Mouse (Mus musculus): Measurements from ENCODE around the gene Ensa. TPM values are rescaled to one million over a fixed set of nuclear protein-coding genes. Genes with fewer than 3 reads are reported as not detected.

Gene Ensa
- polyA plus RNA-seq, 1 experiment from 2014 or later, result 69.9 TPM

Other genes starting within 250 kb of the Ensa start
- not detected in 2 replicates for gene 4930558C23Rik, start 222.2 kb upstream of the Ensa start, polyA plus RNA-seq (2015; fragmentation: Nextera tagmentation; extraction: Ambion mirVana)
- 30.8 and 31.9 TPM in 2 replicates for gene Arnt, start 190.6 kb upstream of the Ensa start, polyA plus RNA-seq (2015; fragmentation: Nextera tagmentation; extraction: Ambion mirVana)
- gene Ctsk, start 125.7 kb upstream of the Ensa start, polyA plus RNA-seq (2015; fragmentation: Nextera tagmentation; extraction: Ambion mirVana), result 8.0 and 8.7 TPM in 2 replicates
- 33.5 and 34.7 TPM in 2 replicates for gene Ctss, start 98.2 kb upstream of the Ensa start, polyA plus RNA-seq (2015; fragmentation: Nextera tagmentation; extraction: Ambion mirVana)
- 0.10 TPM in 1 of 2 replicates, not detected in the other for gene Hormad1, start 65.3 kb upstream of the Ensa start, polyA plus RNA-seq (2015; fragmentation: Nextera tagmentation; extraction: Ambion mirVana)
- 42.6 and 44.3 TPM in 2 replicates for gene Golph3l, start 36.1 kb upstream of the Ensa start, polyA plus RNA-seq (2015; fragmentation: Nextera tagmentation; extraction: Ambion mirVana)
- gene Mcl1, start 33.8 kb downstream of the Ensa start, polyA plus RNA-seq (2015; fragmentation: Nextera tagmentation; extraction: Ambion mirVana), result 14.7 and 17.0 TPM in 2 replicates
- 2.5 and 3.2 TPM in 2 replicates for gene Adamtsl4, start 62.9 kb downstream of the Ensa start, polyA plus RNA-seq (2015; fragmentation: Nextera tagmentation; extraction: Ambion mirVana)
- 15.3 and 17.8 TPM in 2 replicates for gene Ecm1, start 114.6 kb downstream of the Ensa start, polyA plus RNA-seq (2015; fragmentation: Nextera tagmentation; extraction: Ambion mirVana)
- 56.3 and 58.9 TPM in 2 replicates for gene Tars2, start 135.2 kb downstream of the Ensa start, polyA plus RNA-seq (2015; fragmentation: Nextera tagmentation; extraction: Ambion mirVana)
- 13.5 TPM in 2 replicates for gene Rprd2, start 193.9 kb downstream of the Ensa start, polyA plus RNA-seq (2015; fragmentation: Nextera tagmentation; extraction: Ambion mirVana)
- gene Prpf3, start 230.9 kb downstream of the Ensa start, polyA plus RNA-seq (2015; fragmentation: Nextera tagmentation; extraction: Ambion mirVana), result 39.2 and 42.0 TPM in 2 replicates
- gene Mrps21, start 246.5 kb downstream of the Ensa start, polyA plus RNA-seq (2015; fragmentation: Nextera tagmentation; extraction: Ambion mirVana), result 357 and 360 TPM in 2 replicates

Measured in intestine, embryonic 16.5 days (tissue).